Mouse (Mus musculus) hindbrain, embryonic 10.5 days (tissue): ENCODE results near the gene Ctdspl. TPM values are rescaled to one million over a fixed set of nuclear protein-coding genes. Genes with fewer than 3 reads are reported as not detected.

Experiments
- DNase-seq: peaks from one replicate; pipeline ENCODE4 v3.0.0-alpha.2; 2017; ENCODE audit warnings: low spot score
- H3K27ac ChIP-seq: fragments of 300-500 bp; sonication (generic); 2 replicates; pipeline ENCODE4 v1.5.1; 2016; ENCODE audit warnings: mild to moderate bottlenecking, moderate library complexity
- H3K27me3 ChIP-seq: fragments of 300-500 bp; sonication (generic); 2 replicates; pipeline ENCODE4 v1.6.1; 2016; ENCODE audit warnings: mild to moderate bottlenecking; ENCODE audit not compliant: poor library complexity, insufficient read depth, severe bottlenecking
- H3K36me3 ChIP-seq: fragments of 300-500 bp; sonication (generic); 2 replicates; pipeline ENCODE4 v1.6.1; 2016; ENCODE audit warnings: mild to moderate bottlenecking, moderate library complexity
- H3K4me1 ChIP-seq: fragments of 300-500 bp; sonication (generic); replicated peaks from 2 replicates; pipeline ENCODE4 v1.6.1; 2016; ENCODE audit warnings: mild to moderate bottlenecking
- H3K4me3 ChIP-seq: fragments of 300-500 bp; sonication (generic); 2 replicates; pipeline ENCODE4 v1.5.1; 2016; ENCODE audit warnings: mild to moderate bottlenecking, moderate library complexity
- H3K9me3 ChIP-seq: fragments of 300-500 bp; sonication (generic); 2 replicates; pipeline ENCODE4 v1.6.1; 2016; ENCODE audit warnings: mild to moderate bottlenecking, moderate library complexity
- WGBS: fragments of 180-500 bp; shearing (Covaris S2); methylation state at CpG from one replicate; pipeline ENCODE4 v1.1.7; 2016; 5-methylcytosine and 5-hydroxymethylcytosine counted together
- polyA plus RNA-seq: library from polyadenylated mRNA; unstranded; fragments of >200 nt; fragmentation: Nextera tagmentation; extraction: Ambion mirVana; gene quantifications from 2 replicates; pipeline ENCODE4 v1.2.1, GENCODE M21; 2016

Gene Ctdspl
- 6.8 and 8.3 TPM in 2 replicates for polyA plus RNA-seq

DNA sequence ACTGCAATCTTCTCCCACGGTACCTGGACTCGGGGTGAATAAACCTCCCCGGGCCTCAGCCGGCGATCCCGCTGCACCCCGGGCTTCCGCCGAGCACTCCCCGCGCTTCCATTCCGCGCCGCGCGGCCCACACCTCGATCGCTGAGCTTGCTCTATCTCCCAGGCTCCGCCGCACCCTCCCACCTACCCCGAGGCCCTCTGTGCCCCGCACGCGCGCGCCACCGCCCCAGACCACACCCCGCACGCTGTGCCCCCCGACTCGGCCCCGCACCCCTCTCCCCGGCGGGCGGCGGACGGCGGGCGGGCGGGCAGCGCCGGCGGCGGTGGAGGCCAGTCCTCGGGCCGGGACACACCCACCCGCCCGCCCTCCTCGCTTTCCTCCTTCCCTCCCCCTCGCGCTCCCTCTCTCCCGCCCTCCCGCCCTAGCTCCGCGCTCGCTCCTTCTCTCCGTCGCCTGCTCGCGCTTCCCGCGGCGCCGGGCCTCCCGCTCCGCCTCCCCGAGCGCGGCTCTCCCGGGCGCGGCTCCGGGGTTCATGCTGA, at the start of gene Ctdspl:
TSS of gene Ctdspl (plus strand) at position 343 of the 540 bp plus-strand sequence.
- peak; percentile 61 for DNase-seq
- H3K4me1 ChIP-seq, result peaks cover 47% of the 10 kb centered on the region
- WGBS, result under 1% methylated on average over 61 of the region's 73 CpGs
- H3K27ac ChIP-seq, result peak within 1 kb of the TSS; percentile 90
- no peaks in the 10 kb centered on the region for H3K9me3 ChIP-seq
- H3K4me3 ChIP-seq, result peak within 1 kb of the TSS; percentile 75
- H3K27me3 ChIP-seq, result peaks cover 24% of the 10 kb centered on the region
- H3K36me3 ChIP-seq, result 0 out of 2 replicates have a peak, but pooled peaks cover 3% of the 10 kb centered on the region

DNA sequence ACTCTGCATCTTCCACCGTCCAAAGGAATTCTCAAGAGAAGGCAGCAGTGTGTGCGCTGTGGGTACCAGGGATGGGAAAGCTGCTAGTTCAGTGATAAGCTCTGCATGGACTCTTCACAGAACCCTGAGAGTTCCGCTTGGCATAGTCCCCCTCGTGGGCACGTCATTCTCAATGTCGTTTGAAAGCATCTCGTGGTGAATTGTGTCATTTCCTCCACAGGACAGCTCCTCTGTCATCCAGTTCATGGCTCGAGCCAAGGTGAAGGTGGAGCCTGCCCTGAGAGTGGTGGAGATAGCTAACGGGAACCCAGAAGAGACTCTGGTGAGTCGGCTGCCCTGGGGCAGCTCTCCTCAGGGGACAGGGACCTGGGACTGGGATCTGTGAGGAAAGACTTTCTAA, 49.4 kb upstream of the Ctdspl start:
- no peak overlapping the region; the same call in 1 of the 2 replicates for H3K27ac ChIP-seq
- DNase-seq, result no peak
- peaks cover 22% of the 10 kb centered on the region for H3K4me1 ChIP-seq
- no peak overlapping the region for H3K4me3 ChIP-seq
- no peaks in the 10 kb centered on the region for H3K9me3 ChIP-seq
- WGBS, result 87% methylated on average over 10 of the region's 10 CpGs
- peaks cover 16% of the 10 kb centered on the region; the same call in 1 of the 2 replicates for H3K36me3 ChIP-seq
- no peaks in the 10 kb centered on the region for H3K27me3 ChIP-seq

DNA sequence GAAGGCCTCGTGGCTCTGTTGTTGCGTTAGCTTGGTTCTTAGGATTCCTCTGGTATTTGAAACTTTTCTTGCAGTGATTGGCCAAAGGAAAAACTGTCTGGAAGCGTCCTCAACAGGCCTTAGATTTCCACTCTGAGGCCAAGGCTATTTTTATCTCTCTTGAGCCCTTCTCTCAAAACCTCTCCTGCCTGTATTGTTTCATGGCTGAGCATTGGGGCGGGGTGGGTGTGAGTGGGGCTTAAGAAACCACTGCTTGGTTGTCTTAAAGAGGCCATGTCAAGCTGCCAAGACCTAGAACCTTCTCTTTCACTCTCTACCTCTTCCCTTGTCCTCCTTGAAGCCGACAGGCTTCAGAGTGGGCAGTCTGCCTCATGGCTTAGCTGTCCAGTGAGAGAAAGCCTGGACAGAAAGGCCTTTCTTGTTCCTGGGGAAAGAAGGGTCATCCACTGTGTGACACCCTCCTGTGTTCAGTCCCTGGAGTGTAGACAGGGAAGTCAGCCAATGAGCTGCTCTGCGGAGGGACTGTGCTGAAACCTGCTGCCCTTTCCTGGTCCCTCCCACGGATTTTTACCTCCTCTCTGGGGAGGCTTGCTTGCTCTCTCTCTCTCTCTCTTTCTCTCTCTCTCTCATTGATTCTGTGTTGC, 48.8 kb upstream of the Ctdspl start:
- no peak for DNase-seq
- Histone ChIP-seq H3K36me3 (peaks cover 14% of the 10 kb centered on the region; the same call in 1 of the 2 replicates), H3K27ac (no peak overlapping the region), H3K4me1 (peaks cover 22% of the 10 kb centered on the region), H3K4me3 (no peak overlapping the region), H3K27me3 (no peaks in the 10 kb centered on the region), H3K9me3 (no peaks in the 10 kb centered on the region)
- WGBS, result 83% methylated on average over 7 of the region's 7 CpGs

DNA sequence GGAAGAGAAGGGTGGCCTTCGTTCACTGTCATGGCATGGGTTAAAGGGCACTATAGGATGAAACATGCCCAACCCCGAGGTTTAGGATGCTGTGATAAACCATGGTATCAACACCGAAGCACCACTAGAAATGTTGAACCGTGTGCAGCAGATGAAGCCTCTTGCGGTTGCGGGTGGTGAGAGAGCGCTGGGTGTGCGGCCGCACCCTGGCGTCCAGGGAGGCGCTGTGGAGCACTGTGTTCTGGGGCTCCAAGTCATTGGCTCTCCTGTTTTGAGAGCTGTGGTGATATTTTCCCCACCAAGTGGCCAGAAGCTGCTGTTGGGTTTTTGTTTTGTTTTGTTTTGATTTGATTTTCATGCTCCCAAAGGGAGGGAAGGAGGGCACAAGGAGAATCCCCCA, 47.7 kb upstream of the Ctdspl start:
- Histone ChIP-seq H3K4me1 (peaks cover 17% of the 10 kb centered on the region), H3K4me3 (no peak overlapping the region), H3K27me3 (no peaks in the 10 kb centered on the region), H3K27ac (no peak overlapping the region), H3K36me3 (peaks cover 8% of the 10 kb centered on the region; the same call in 1 of the 2 replicates), H3K9me3 (no peaks in the 10 kb centered on the region)
- no peak for DNase-seq
- WGBS, result 89% methylated on average over 11 of the region's 11 CpGs

DNA sequence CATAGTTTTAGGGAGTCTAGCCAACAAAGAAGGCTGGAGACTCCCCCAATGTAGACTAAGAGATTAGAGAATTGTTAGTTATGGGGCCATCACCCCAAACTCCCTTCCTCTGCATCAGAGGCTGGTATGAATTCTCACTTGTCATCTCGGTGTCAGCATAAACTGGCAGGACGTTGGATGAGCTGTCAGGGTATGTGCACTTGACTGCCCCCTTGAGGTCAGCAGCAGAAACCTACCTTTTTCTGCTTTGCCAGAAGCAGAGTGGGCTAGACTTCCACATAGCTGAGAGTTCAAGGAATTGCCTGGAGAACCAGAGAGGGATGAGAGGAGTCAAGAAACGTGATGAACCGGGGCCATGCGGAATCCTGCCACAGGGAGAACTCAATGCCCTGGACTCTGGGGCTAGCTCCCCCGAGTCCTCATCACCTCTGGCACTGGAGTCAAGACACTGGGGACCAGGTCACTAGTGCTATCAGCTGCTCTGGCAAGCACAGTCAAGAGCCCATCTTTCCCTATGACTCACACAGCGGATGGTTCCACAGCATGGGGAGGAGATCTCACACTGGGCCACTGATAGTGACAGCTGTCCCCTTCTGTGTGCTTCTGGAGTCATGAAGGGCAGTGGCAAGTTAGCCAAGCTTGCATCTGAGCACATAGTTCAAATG, 44.8 kb upstream of the Ctdspl start:
- 0 out of 2 replicates have a peak, but pooled peaks cover 5% of the 10 kb centered on the region for H3K36me3 ChIP-seq
- no peaks in the 10 kb centered on the region for H3K9me3 ChIP-seq
- H3K27ac ChIP-seq, result no peak overlapping the region
- H3K4me1 ChIP-seq, result peaks cover 3% of the 10 kb centered on the region; the same call in 1 of the 2 replicates
- 78% methylated on average over 7 of the region's 7 CpGs for WGBS
- no peaks in the 10 kb centered on the region for H3K27me3 ChIP-seq
- DNase-seq, result no peak
- no peak overlapping the region for H3K4me3 ChIP-seq

DNA sequence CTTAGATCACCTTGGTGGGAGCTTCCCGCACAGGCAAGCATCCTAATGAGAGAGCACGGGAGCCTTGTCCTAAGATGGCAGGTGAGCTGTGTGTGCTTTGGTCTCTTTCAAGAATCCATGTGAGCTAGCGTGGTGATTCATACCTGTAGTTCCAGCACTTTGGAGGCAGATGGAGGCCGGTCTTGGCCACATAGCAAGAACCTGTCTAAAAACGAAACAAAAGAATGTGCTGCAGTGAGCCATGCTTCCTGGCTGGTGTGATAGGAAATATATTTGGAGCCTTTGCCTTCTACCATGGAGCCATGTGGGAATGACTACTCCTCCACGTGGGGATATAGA, 44.3 kb upstream of the Ctdspl start:
- H3K27me3 ChIP-seq, result no peaks in the 10 kb centered on the region
- no peaks in the 10 kb centered on the region for H3K4me1 ChIP-seq
- no peaks in the 10 kb centered on the region for H3K9me3 ChIP-seq
- no peak overlapping the region for H3K4me3 ChIP-seq
- 0 out of 2 replicates have a peak, but pooled peaks cover 5% of the 10 kb centered on the region for H3K36me3 ChIP-seq
- no peak overlapping the region for H3K27ac ChIP-seq
- WGBS, result 95% methylated on average over 6 of the region's 6 CpGs
- no peak for DNase-seq

DNA sequence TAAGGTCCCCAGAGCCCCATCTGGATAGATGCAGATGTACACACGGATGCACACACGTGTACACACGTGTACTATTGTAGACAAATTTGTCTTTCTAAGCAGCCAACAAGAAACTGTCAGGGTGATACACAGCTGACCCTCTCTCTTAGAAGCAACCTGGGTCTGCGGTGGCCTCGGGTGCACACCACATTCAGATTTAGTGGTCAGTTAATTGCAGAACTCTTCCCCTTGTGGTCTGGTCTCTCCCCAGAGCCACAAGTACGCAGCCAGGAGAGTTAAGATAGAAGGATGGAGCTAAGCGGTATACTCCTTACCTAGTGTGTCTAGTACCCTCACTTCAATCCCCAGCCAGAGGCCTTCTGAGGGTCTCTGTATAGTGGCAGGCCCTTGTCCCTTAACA, 43.1 kb upstream of the Ctdspl start:
- Histone ChIP-seq H3K4me3 (no peak overlapping the region), H3K9me3 (no peaks in the 10 kb centered on the region), H3K27me3 (no peaks in the 10 kb centered on the region), H3K36me3 (peaks cover 4% of the 10 kb centered on the region; the same call in 1 of the 2 replicates), H3K27ac (no peak overlapping the region), H3K4me1 (no peaks in the 10 kb centered on the region)
- no peak for DNase-seq
- 94% methylated on average over 7 of the region's 7 CpGs for WGBS

DNA sequence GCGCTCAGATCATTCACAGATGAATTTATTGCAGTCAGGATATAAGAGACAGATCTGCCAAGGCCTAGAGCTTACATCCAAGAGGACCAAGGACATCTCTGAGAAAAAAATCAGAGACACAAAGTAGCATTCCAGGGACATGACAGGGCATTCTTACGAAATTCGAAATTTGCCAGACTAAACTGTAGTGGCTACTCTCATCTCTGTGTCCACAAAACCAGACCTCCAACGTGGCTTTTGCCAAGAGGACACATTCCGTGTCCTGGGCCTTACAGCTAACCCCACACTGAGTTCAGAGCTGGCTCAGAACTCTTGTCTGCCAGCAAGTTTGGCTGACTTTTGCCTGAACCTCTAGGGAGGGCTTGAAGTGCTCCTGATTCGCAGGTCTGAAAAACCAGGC, 40.5 kb upstream of the Ctdspl start:
- Histone ChIP-seq H3K4me3 (no peak overlapping the region), H3K27me3 (no peaks in the 10 kb centered on the region), H3K4me1 (peaks cover 14% of the 10 kb centered on the region), H3K9me3 (no peaks in the 10 kb centered on the region), H3K36me3 (peaks cover 4% of the 10 kb centered on the region; the same call in 1 of the 2 replicates), H3K27ac (no peak overlapping the region)
- 79% methylated on average over 6 of the region's 6 CpGs for WGBS
- DNase-seq, result no peak

DNA sequence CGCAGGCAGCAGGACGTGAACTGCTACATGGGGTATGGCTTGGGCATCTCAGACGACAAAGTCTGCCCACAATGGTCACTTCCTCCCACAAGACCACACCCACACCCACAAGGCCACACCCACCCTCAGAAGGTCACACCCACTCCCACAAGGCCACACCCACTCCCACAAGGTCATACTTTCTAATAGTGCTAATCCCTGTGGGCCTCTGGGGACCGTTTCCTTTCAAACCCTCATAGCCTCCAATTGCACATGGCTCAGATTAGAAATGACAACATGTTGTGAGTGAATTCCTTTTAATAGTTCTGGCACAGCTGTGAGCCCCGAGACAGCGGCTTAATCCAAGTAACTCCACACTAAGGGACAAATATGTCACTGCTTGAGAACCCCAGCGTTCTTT, 39.1 kb upstream of the Ctdspl start:
- Histone ChIP-seq H3K9me3 (no peaks in the 10 kb centered on the region), H3K27me3 (no peaks in the 10 kb centered on the region), H3K27ac (no peak overlapping the region), H3K4me3 (no peak overlapping the region), H3K4me1 (peaks cover 28% of the 10 kb centered on the region), H3K36me3 (peaks cover 4% of the 10 kb centered on the region; the same call in 1 of the 2 replicates)
- DNase-seq, result no peak
- 87% methylated on average over 7 of the region's 7 CpGs for WGBS

DNA sequence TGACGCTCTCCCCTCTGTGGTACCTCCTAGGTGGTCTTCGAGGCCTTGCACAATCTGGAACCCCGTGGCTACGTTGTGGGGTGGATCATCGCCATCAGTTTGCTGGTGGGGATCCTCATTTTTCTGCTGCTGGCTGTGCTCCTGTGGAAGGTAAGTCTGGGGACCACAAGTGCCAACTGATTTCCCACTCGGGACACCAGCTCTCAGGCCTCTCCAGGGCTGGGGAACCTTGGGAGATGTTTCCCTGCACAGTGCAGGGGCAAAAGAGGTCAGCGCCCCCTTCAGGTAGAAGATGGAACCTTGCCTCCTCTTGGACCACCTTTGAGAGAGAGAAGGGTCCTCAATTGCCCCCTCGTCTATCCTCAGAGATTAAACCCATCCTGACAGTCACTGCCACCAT, 38.5 kb upstream of the Ctdspl start:
- 91% methylated on average over 8 of the region's 8 CpGs for whole genome bisulfite sequencing
- no peaks in the 10 kb centered on the region for H3K27me3 ChIP-seq
- DNase-seq, result no peak

DNA sequence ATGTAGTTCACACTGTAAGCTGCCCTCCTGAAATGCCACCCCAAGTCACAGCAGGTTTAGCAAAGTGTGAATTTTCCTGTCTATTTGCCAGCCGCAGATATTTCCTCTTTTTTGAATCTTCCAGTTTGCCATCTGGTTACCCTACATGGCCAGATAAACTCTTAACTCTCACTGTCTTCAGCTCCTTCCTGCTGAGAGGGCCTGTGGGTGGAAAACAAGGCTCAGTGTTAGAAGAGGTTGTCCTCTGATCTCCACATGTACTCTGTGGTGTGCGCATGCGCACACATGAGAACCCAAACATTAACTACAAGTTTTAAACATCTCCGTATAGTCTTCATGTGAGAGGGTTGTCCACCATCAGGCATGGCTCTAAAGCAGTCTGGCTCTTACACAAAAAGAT, 36.1 kb upstream of the Ctdspl start:
- Histone ChIP-seq H3K27ac (no peak overlapping the region), H3K27me3 (no peaks in the 10 kb centered on the region), H3K9me3 (no peaks in the 10 kb centered on the region), H3K4me1 (peaks cover 32% of the 10 kb centered on the region), H3K4me3 (no peak overlapping the region), H3K36me3 (peaks cover 4% of the 10 kb centered on the region; the same call in 1 of the 2 replicates)
- WGBS, result 91% methylated on average over 4 of the region's 4 CpGs
- no peak for DNase-seq

More for the DNA sequence above, 38.5 kb upstream of the Ctdspl start:
- H3K9me3 ChIP-seq, result no peaks in the 10 kb centered on the region
- peaks cover 4% of the 10 kb centered on the region; the same call in 1 of the 2 replicates for H3K36me3 ChIP-seq
- H3K4me1 ChIP-seq, result peaks cover 32% of the 10 kb centered on the region
- H3K27ac ChIP-seq, result no peak overlapping the region
- H3K4me3 ChIP-seq, result no peak overlapping the region

DNA sequence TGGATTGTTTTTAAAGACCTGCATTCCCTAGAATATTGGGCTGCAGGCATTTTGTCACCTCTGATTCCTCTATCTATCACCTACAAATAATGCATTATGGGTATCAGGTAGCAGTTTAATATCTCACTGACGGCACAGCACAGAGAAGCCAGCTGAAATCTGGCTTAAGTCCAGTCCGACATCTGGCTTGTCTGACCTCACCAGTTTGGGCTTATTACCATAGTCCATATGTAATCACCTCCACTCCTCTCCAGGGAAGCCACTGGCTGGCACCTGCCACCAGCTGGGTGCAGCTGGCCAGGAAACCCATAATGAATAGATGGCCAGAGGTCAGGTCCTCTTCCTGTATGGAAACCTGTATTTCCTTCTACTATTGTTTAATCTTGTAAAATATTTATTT, 35.6 kb upstream of the Ctdspl start:
- Histone ChIP-seq H3K4me3 (no peak overlapping the region), H3K27me3 (no peaks in the 10 kb centered on the region), H3K4me1 (peaks cover 32% of the 10 kb centered on the region), H3K27ac (no peak overlapping the region), H3K36me3 (peaks cover 4% of the 10 kb centered on the region; the same call in 1 of the 2 replicates), H3K9me3 (no peaks in the 10 kb centered on the region)
- no peak for DNase-seq
- 81% methylated on average over 2 of the region's 2 CpGs for WGBS

DNA sequence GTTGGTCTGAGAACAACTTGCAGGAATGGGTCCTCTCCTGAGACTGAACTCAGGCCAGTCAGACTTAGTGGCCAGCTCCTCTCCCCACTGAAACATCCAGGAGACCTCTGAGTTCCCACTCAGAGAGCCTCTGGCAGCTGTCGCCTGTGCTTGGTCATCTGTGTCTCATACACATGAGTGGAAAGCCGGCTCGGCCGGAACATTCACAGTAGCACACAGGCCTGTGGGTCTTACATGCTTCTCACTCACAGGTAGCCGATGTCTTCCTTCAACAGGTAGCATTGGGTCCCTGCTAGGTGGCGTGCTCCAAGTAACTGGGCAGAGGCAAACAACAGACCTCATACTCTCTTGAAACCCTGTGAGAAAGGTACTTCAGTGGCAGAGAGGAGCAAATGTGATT, 35.2 kb upstream of the Ctdspl start:
- 90% methylated on average over 6 of the region's 6 CpGs for WGBS
- H3K4me1 ChIP-seq, result peaks cover 32% of the 10 kb centered on the region
- H3K36me3 ChIP-seq, result peaks cover 4% of the 10 kb centered on the region; the same call in 1 of the 2 replicates
- H3K9me3 ChIP-seq, result no peaks in the 10 kb centered on the region
- no peaks in the 10 kb centered on the region for H3K27me3 ChIP-seq
- DNase-seq, result no peak
- no peak overlapping the region for H3K4me3 ChIP-seq
- peak overlapping the region; percentile 64; the same call in 1 of the 2 replicates for H3K27ac ChIP-seq
